Mouse (Mus musculus) embryonic stem cell, embryonic (primary cell): ENCODE data around the gene Cdyl2.

Experiments used
- CTCF ChIA-PET, 4 experiments: fragments of 300-600 bp in 2 of 4; fragments of 350-600 bp in 2 of 4; sonication (Branson Sonifier 250); formaldehyde crosslinking; loops; one replicate each; lab custom pipeline; 2022; ENCODE audit warnings: inconsistent platforms in 2 of 4; lab: Charles Lee
- POLR2A ChIA-PET, 4 experiments: fragments of 300-600 bp in 2 of 4; fragments of 350-600 bp in 2 of 4; sonication (Branson Sonifier 250); formaldehyde crosslinking; loops; one replicate each; lab custom pipeline; 2022; ENCODE audit warnings: antibody characterized with exemption in 4 of 4, inconsistent platforms in 1 of 4; lab: Charles Lee

Gene Cdyl2

DNA sequence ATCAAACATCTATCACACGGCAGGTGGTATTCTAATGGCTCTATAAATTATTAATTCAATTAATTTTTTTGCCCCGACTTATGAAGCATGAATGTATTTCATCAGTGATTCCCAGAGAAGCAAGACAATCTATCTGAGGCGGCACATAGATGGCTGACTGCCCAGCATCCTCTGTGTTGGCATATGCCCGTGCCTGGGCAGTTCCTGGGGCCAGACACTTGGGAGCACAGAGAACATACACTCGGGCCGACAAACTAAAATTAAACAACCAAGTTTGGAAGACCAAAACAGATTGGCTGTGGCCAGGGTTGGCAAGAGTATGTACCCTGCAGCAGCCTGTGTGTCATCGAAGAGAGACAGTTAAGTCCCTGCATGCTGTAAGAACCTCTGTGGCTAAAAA, 117.9 kb downstream of the Cdyl2 start:
- ChIA-PET CTCF (interaction anchor here in 1 of 4 experiments (0.7 kb wide), 1 partner anchor 10 kb away, joined by 3 read pairs; no protein-coding TSS in a partner anchor), POLR2A (interaction anchor here in 1 of 4 experiments (1.6 kb wide), 1 partner anchor 10 kb away, joined by 4 read pairs; no protein-coding TSS in a partner anchor)

GRCm38 (mm10) chr8:116606171-116606570, 126.6 kb downstream of the Cdyl2 start:
- CTCF ChIA-PET: interaction anchor here in 3 of 4 experiments (0.6 to 1.1 kb wide), 4 partner anchors 125 to 1072 kb away, joined by 3 read pairs; no protein-coding TSS in a partner anchor
- POLR2A ChIA-PET: interaction anchor here in 3 of 4 experiments (0.5 to 1.4 kb wide), 7 partner anchors 9 to 68 kb away, joined by 3 to 6 read pairs (median 3); no protein-coding TSS in a partner anchor

- ChIA-PET CTCF (no interaction called here), POLR2A (interaction anchor here in 1 of 4 experiments (0.6 kb wide), 1 partner anchor 925 kb away, joined by 3 read pairs; no protein-coding TSS in a partner anchor)
Observed at GRCm38 (mm10) chr8:116602806-116603205, 130.0 kb downstream of the Cdyl2 start.

DNA sequence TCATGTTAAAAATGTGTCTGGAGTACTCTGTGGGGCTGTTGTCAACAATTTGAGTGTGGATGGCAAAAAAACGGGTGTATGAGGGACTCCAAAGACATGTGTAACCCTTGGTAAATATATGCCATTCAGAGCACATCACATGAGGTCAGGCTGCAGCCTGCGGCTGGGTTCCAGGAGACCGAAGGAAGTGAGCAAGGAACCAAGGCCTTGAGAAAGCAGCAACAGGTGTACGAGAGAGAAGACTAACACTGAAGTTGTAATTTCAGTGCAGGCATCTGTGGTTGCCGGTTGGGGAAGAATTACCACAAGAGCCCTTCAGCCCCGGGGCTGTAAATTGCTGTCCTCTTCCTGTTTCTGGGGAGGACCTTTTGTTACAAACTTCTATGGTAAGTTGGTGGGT, 133.1 kb downstream of the Cdyl2 start:
- ChIA-PET POLR2A (interaction anchor here in 1 of 4 experiments (1.3 kb wide), 1 partner anchor 51 kb away, joined by 3 read pairs; no protein-coding TSS in a partner anchor), CTCF (no interaction called here)

DNA sequence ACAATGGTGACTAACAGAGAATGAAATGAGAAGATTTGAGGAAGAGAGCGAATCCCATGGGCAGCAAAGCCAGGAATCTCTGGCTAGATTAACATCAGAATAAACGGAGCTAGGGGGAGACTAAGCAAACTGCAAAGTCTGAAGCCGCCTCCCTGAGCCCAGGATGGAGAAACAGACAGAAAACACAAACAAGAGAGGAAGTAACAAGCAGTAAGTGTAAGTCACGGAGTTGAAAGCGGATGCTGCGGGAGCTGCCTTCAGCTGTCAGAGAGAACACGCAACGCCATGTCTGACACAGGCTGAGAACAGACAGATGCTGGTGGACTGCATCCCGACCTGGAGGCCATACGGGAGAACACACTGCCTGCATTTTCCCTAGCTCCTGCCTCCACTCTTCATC, 141.6 kb downstream of the Cdyl2 start:
- ChIA-PET CTCF (interaction anchor here in 2 of 4 experiments (0.7 to 1.5 kb wide), 2 partner anchors 14 to 16 kb away, joined by 3 read pairs; no protein-coding TSS in a partner anchor), POLR2A (interaction anchor here in 3 of 4 experiments (0.7 to 1.1 kb wide), 3 partner anchors 15 to 83 kb away, joined by 3 read pairs; no protein-coding TSS in a partner anchor)

DNA sequence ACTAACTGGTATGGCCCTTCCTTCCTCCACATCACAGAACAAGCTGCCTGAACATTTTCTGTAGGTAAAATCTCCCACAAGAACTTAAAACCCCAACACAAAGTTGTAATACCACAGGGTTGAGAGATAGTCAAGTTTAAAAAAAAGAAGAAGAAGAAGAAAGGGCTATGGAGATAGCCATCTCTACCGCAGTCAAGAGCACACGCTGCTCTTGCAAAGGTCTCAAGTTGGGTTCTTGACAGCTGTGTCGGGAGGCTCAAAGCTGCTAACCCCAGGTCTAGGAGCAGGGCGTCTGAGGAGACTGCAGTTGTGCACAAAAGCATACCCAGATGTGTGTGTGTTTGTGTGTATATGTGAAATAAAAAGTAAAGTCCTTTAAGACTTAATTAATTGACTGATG, 142.2 kb downstream of the Cdyl2 start:
- ChIA-PET CTCF (interaction anchor here in 2 of 4 experiments (0.6 to 0.7 kb wide), 2 partner anchors 14 to 83 kb away, joined by 3 read pairs; no protein-coding TSS in a partner anchor), POLR2A (interaction anchor here in 2 of 4 experiments (0.7 to 1.4 kb wide), 2 partner anchors 16 to 66 kb away, joined by 3 read pairs; no protein-coding TSS in a partner anchor)

- CTCF ChIA-PET: interaction anchor here in 1 of 4 experiments (0.6 kb wide), 1 partner anchor 82 kb away, joined by 3 read pairs; no protein-coding TSS in a partner anchor
Observed at GRCm38 (mm10) chr8:116590106-116590505, 142.7 kb downstream of the Cdyl2 start.

DNA sequence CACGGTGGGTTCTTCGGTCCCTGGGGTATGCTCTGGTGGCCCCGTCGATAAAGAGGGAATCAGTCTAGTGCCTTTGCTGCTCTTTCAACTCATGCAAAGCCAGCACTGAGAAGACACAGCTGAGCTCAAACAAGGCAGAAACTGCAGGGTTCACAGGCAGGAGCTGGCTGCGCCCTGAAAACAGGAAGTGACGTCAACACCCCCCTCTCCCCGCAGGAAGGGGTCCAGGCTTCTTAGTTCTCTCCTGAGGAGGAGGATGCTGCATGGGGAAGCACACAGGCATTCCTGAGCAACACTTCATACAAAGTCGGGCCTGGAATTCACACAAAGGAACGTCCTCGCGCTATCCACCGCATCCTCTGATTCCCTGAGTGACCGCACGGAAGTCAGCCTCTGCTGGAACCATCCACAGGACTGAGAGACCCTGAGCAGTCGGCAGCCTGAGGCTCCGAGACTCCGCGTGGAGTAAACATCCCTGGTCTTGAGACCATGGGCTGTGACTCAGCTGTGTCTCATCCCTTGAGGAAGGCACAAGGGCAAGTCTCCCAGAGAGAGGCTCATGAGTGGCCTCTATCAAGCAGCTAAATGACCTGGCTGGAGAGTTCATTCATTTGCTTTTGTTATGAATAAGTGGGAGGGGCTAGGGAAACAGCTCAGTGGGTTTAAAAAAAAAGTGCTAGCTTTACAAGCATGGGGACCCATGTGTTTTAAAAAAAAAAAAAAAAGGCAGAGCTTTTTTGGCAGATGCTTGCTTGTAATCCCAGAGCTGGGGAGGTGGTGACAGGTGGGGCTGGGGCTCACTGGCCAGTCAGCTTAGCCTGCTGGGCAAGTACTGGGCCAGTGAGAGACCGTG, 144.9 kb downstream of the Cdyl2 start:
- ChIA-PET CTCF (interaction anchor here in 2 of 4 experiments (0.6 to 1.4 kb wide), 4 partner anchors 67 to 741 kb away, joined by 3 to 4 read pairs (median 3); no protein-coding TSS in a partner anchor), POLR2A (interaction anchor here (0.6 to 1.8 kb wide), 13 partner anchors 8 to 1696 kb away, joined by 3 to 5 read pairs (median 3); partner anchors contain the start of gene Cdh13 (in 1 of the 4))

More at GRCm38 (mm10) chr8:116590106-116590505, 142.7 kb downstream of the Cdyl2 start:
- POLR2A ChIA-PET: interaction anchor here in 2 of 4 experiments (1.3 to 1.4 kb wide), 2 partner anchors 11 to 16 kb away, joined by 3 to 4 read pairs; no protein-coding TSS in a partner anchor

- CTCF ChIA-PET: no interaction called here
- POLR2A ChIA-PET: interaction anchor here in 2 of 4 experiments (0.7 to 1.0 kb wide), 2 partner anchors 13 to 37 kb away, joined by 3 read pairs; no protein-coding TSS in a partner anchor
Observed at GRCm38 (mm10) chr8:116581318-116582019, 151.3 kb downstream of the Cdyl2 start.

DNA sequence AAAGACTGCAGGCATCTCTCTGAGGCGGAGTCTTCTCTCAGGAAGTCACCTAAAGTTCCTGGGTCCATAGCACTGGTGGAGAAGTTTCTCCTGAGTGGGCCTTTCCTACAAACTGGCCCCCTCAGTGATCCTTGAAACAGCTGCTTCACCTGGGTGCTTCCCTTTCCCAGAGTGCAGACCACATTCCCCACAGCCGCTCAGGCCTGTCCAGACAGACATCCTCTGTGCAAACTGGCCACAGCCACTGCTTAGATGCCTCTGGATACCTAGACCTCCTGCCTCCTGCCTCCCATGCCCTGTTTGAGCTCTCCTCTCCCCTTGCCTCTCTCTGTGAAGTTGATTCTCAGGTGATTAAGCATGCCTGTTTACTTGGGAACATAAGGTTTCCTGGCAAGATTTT, 156.1 kb downstream of the Cdyl2 start:
- CTCF ChIA-PET: no interaction called here
- POLR2A ChIA-PET: interaction anchor here in 1 of 4 experiments (1.2 kb wide), 1 partner anchor 11 kb away, joined by 5 read pairs; no protein-coding TSS in a partner anchor

DNA sequence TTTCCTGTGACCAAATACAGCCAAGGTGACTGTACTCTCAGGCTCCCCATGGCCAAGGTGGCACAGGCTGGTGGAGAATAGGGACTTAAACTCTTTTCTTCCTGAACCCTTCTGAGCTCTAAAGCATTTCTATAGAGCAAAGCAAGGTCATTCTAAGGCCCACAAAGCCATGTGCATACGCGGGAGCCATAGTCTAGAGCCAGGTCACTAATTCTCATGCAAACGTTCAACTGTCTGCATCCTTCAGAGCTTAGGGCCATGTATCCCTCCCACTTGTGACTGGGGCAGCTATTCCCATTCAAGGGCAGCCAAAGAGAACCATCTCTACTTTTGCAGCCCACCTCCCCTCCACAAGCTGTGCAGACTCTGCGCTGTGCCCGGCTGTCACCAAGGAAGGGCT, 159.7 kb downstream of the Cdyl2 start:
- ChIA-PET CTCF (interaction anchor here in 2 of 4 experiments (0.7 to 1.0 kb wide), 3 partner anchors 36 to 622 kb away, joined by 3 to 5 read pairs (median 3); no protein-coding TSS in a partner anchor), POLR2A (interaction anchor here in 3 of 4 experiments (0.7 to 2.4 kb wide), 11 partner anchors 11 to 1034 kb away, joined by 3 to 29 read pairs (median 4); no protein-coding TSS in a partner anchor)

GRCm38 (mm10) chr8:116552778-116553177, 180.0 kb downstream of the Cdyl2 start:
- ChIA-PET POLR2A (no interaction called here), CTCF (no interaction called here)

DNA sequence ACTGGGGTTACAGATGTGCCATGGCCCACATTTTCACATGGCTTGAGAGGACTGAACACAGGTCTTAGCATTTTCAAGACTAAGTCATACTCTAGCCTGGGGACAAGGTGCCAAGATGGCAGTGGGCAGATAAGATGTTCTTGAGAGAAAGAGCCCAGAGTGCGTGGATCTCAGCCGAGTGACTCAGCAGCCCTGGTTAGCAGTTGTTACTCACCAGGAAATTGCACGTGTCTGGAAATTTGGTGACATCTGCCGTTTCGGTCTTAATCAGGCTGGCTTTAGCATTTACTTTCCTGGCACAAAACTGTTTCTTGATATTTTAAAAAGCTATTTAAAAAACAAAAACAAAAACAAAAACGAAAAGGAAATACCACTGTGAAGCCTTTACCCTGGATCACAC, 180.5 kb downstream of the Cdyl2 start:
- POLR2A ChIA-PET: interaction anchor here in 1 of 4 experiments (0.6 kb wide), 1 partner anchor 221 kb away, joined by 3 read pairs; no protein-coding TSS in a partner anchor

DNA sequence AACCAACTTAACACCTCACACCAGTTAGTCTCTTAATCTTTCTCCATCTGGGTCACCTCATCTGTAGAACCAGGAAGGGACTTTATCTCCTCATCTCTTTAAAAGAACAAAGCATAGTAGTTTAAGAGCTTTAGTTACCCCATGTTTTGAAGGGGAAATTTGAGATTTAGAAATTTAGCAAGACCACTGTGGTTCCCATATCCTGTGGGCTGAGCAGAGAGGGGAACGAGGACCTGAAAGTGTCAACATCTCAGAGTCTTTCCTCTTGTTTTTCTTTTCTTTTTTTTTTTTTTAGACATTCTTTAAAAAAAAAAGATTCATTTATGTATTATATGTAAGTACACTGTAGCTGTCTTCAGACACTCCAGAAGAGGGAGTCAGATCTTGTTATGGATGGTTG, 189.4 kb downstream of the Cdyl2 start:
- POLR2A ChIA-PET: no interaction called here
- CTCF ChIA-PET: interaction anchor here in 1 of 4 experiments (0.6 to 0.8 kb wide), 2 partner anchors 11 to 336 kb away, joined by 3 to 5 read pairs; no protein-coding TSS in a partner anchor

More for the DNA sequence above, 180.5 kb downstream of the Cdyl2 start:
- CTCF ChIA-PET: no interaction called here

- CTCF ChIA-PET: interaction anchor here in 1 of 4 experiments (0.6 to 0.8 kb wide), 2 partner anchors 10 to 336 kb away, joined by 3 to 5 read pairs; no protein-coding TSS in a partner anchor
Observed at GRCm38 (mm10) chr8:116542842-116543241, 189.9 kb downstream of the Cdyl2 start.

DNA sequence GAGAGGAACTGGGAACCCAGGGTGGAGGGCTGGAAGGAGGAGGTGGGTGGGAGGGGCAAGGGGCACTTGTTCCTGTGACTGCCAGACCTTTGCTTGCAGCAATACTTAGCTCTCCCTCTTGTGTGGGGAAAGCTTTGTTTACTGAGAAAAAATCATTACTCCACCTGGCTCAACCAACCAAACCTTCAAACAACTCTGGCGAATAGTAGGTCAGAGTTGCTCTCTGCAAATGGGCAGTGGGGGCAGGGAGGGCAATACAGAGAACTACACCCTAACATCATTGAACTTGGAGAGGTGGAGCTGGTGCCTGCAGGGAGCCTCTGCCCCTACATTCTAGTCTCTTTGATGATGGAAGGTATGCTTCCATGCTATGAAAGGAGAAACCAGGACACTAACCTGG, 192.7 kb downstream of the Cdyl2 start:
- POLR2A ChIA-PET: no interaction called here
- CTCF ChIA-PET: no interaction called here

More at GRCm38 (mm10) chr8:116542842-116543241, 189.9 kb downstream of the Cdyl2 start:
- POLR2A ChIA-PET: interaction anchor here in 1 of 4 experiments (0.5 kb wide), 1 partner anchor 1026 kb away, joined by 4 read pairs; no protein-coding TSS in a partner anchor

DNA sequence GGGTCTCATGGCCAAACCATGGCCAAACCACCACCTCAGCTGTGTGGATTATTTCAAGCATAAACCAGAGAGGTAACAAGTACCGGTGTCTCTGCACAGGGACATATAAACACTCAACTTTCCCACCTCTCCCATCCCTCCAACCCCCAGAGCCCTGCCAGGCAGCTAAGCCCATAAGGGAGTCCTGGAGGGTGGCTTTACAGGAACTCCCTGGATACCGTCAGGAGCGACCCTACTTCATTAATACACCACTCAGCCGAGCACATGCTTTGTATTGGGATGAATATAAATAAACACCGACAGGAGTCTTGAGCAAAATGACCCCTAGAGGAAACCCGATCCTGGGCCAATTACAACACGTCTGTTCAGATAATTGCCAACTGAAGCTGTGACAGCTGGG, 194.0 kb downstream of the Cdyl2 start:
- ChIA-PET POLR2A (no interaction called here), CTCF (no interaction called here)

GRCm38 (mm10) chr8:116536786-116537185, 196.0 kb downstream of the Cdyl2 start:
- ChIA-PET CTCF (interaction anchor here in 1 of 4 experiments (1.0 kb wide), 1 partner anchor 36 kb away, joined by 3 read pairs; no protein-coding TSS in a partner anchor), POLR2A (no interaction called here)
